Mouse (Mus musculus) testis, postnatal 14 days (tissue): ENCODE results near the gene 4921504E06Rik.

Experiments used
- DNase-seq: peaks from one replicate; pipeline ENCODE4 v3.0.0; 2021; ENCODE audit warnings: low spot score

4921504E06Rik gene

GRCm38 (mm10) chr2:19553821-19554592 lies at the start of gene 4921504E06Rik:
TSS of gene 4921504E06Rik (minus strand) at chr2:19553914.
- DNase-seq, result peak; percentile 45

GRCm38 (mm10) chr2:19601386-19601925 lies 47.7 kb upstream of the 4921504E06Rik start:
- no peak for DNase-seq

- DNase-seq, result no peak
Measured at GRCm38 (mm10) chr2:19600860-19601259, 47.1 kb upstream of the 4921504E06Rik start.

GRCm38 (mm10) chr2:19599801-19600200 lies 46.1 kb upstream of the 4921504E06Rik start:
- no peak for DNase-seq

GRCm38 (mm10) chr2:19596988-19597387 lies 43.3 kb upstream of the 4921504E06Rik start:
- DNase-seq, result no peak

GRCm38 (mm10) chr2:19596426-19596825 lies 42.7 kb upstream of the 4921504E06Rik start:
- DNase-seq, result no peak

- no peak for DNase-seq
Measured at GRCm38 (mm10) chr2:19594856-19595255, 41.1 kb upstream of the 4921504E06Rik start.

- DNase-seq, result no peak
Measured at GRCm38 (mm10) chr2:19579846-19580245, 26.1 kb upstream of the 4921504E06Rik start.

GRCm38 (mm10) chr2:19579180-19579579 lies 25.5 kb upstream of the 4921504E06Rik start:
- no peak for DNase-seq

- DNase-seq, result no peak
Measured at GRCm38 (mm10) chr2:19562114-19562829, 8.6 kb upstream of the 4921504E06Rik start.

- DNase-seq, result no peak
Measured at GRCm38 (mm10) chr2:19560654-19561053, 6.9 kb upstream of the 4921504E06Rik start.

GRCm38 (mm10) chr2:19560071-19560470 lies 6.4 kb upstream of the 4921504E06Rik start:
- no peak for DNase-seq

GRCm38 (mm10) chr2:19551396-19551795 lies 2.3 kb downstream of the 4921504E06Rik start:
- no peak for DNase-seq

GRCm38 (mm10) chr2:19540906-19541305 lies 12.8 kb downstream of the 4921504E06Rik start:
- DNase-seq, result no peak

- DNase-seq, result no peak
Measured at GRCm38 (mm10) chr2:19529428-19529827, 24.3 kb downstream of the 4921504E06Rik start.

GRCm38 (mm10) chr2:19528797-19529196 lies 24.9 kb downstream of the 4921504E06Rik start:
- no peak for DNase-seq

GRCm38 (mm10) chr2:19524071-19524470 lies 29.6 kb downstream of the 4921504E06Rik start:
- DNase-seq, result no peak

- no peak for DNase-seq
Measured at GRCm38 (mm10) chr2:19521662-19522061, 32.1 kb downstream of the 4921504E06Rik start.

- DNase-seq, result no peak
Measured at GRCm38 (mm10) chr2:19520617-19521016, 33.1 kb downstream of the 4921504E06Rik start.

- no peak for DNase-seq
Measured at GRCm38 (mm10) chr2:19519768-19520167, 33.9 kb downstream of the 4921504E06Rik start.

GRCm38 (mm10) chr2:19517952-19518351 lies 35.8 kb downstream of the 4921504E06Rik start:
- DNase-seq, result no peak

- no peak for DNase-seq
Measured at GRCm38 (mm10) chr2:19512381-19512780, 41.3 kb downstream of the 4921504E06Rik start.

GRCm38 (mm10) chr2:19511032-19511431 lies 42.7 kb downstream of the 4921504E06Rik start:
- no peak for DNase-seq
